Mouse (Mus musculus) thymus, adult 2 months (tissue): ENCODE results near the gene Plekhm2.

Experiments
- CTCF ChIP-seq: fragments of 200-500 bp; IDR thresholded peaks from 2 replicates; pipeline ENCODE4 v1.5.1; 2012; ENCODE audit warnings: mild to moderate bottlenecking, control low read depth, low read length, moderate library complexity, borderline replicate concordance; ENCODE audit not compliant: control insufficient read depth, poor library complexity, insufficient read depth; ENCODE audit errors: extremely low read depth
- POLR2A ChIP-seq: fragments of 200-500 bp; IDR thresholded peaks from 2 replicates; pipeline ENCODE4 v1.6.1; 2012; ENCODE audit warnings: mild to moderate bottlenecking, low read length, control low read depth, moderate library complexity; ENCODE audit not compliant: control insufficient read depth, poor library complexity, insufficient read depth; ENCODE audit errors: extremely low read depth

DNA sequence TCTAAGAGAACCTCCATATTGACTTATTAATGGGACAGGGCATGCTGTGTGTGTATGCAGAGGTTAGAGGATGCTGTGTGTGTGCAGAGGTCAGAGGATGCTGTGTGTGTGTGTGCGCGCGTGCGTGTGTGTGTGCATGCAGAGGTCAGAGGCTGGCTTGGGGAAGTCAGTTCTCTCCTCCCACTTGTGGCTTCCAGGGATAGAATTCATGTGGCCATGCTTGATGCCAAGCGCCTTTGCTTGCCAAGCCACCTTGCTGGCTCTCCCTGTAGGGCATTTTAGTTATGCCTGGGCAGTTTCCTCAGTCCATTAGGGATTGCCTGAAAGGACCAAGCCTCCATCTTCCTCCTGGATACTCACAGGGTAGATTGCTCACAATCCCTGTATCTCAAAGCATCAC, 28.0 kb downstream of the Plekhm2 start:
- no peak for TF ChIP-seq POLR2A
- TF ChIP-seq CTCF: no peak
